Mouse (Mus musculus): ENCODE results near the gene Pla2g15.

- no peak for TF ChIP-seq CTCF (IDR thresholded peaks at IDR 0.05; ENCODE audit: low read depth)
- TF ChIP-seq EP300 (IDR thresholded peaks at IDR 0.05; ENCODE audit: low read depth), result no peak
Observed at GRCm38 (mm10) chr8:106133946-106134345, 16.3 kb upstream of the Pla2g15 start.
